Comparison of ENCODE assay signal across 35 mouse cellular contexts in the genomic region with DNA sequence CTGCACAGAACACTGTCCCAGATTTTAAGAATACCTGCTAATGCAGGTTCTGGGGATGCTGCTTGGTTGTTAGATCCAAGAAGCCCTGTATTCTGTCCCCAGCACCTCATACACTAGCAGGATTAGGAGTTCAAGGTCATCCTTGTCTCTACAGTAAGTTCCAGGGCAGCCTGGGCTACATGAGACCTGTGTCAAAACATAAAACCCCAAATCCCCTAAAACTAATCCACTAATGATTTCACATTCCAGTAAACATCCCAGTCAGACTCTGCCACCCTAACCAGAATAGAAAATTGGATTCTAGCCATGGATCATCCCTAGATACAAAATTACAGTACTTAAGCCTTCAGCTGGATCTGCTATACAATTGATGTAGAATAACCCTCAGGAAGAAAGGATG.
"Had no signal": no experiment of that assay in that cellular context is flagged by ENCODE, and none has a peak within 500 bp of the region (broad histone marks: within the 10 kb centered on the region; RNA-seq: fewer than 3 reads in every experiment).

No protein-coding gene starts in this region.

- H3K4me3 ChIP-seq: heart, embryonic 10.5 days; heart, embryonic 12.5 days; heart, embryonic 13.5 days; heart, embryonic 15.5 days; hindbrain, embryonic 10.5 days; hindbrain, embryonic 12.5 days; hindbrain, embryonic 13.5 days; hindbrain, embryonic 15.5 days; intestine, embryonic 15.5 days; kidney, embryonic 15.5 days; layer of hippocampus, adult 2 months had no signal

- H3K27ac ChIP-seq: heart, embryonic 10.5 days; heart, embryonic 13.5 days; heart, embryonic 15.5 days; hindbrain, embryonic 10.5 days; hindbrain, embryonic 12.5 days; hindbrain, embryonic 13.5 days; hindbrain, embryonic 14.5 days; hindbrain, embryonic 15.5 days; hindbrain, postnatal 0 days; intestine, embryonic 15.5 days; kidney, embryonic 15.5 days; kidney, postnatal 0 days had no signal

- H3K4me2 ChIP-seq: heart, embryonic 11.5 days; heart, embryonic 12.5 days; heart, embryonic 13.5 days; heart, embryonic 15.5 days; hindbrain, embryonic 12.5 days; hindbrain, embryonic 13.5 days; hindbrain, embryonic 14.5 days; hindbrain, embryonic 15.5 days; intestine, embryonic 15.5 days; kidney, embryonic 15.5 days had no signal

- H3K9me3 ChIP-seq: heart, embryonic 10.5 days; heart, embryonic 12.5 days; heart, embryonic 13.5 days; heart, embryonic 15.5 days; hindbrain, embryonic 10.5 days; hindbrain, embryonic 12.5 days; hindbrain, embryonic 13.5 days; hindbrain, embryonic 15.5 days; intestine, embryonic 15.5 days; kidney, embryonic 15.5 days had no signal

- H3K36me3 ChIP-seq: heart, embryonic 10.5 days; heart, embryonic 12.5 days; heart, embryonic 13.5 days; heart, embryonic 15.5 days; hindbrain, embryonic 10.5 days; hindbrain, embryonic 12.5 days; hindbrain, embryonic 13.5 days; hindbrain, embryonic 15.5 days; intestine, embryonic 15.5 days; kidney, embryonic 15.5 days had no signal

- ATAC-seq: hindbrain, embryonic 16.5 days; hindbrain, postnatal 0 days; inflammation-experienced regulatory T-cells, adult 6 months; intestine, embryonic 15.5 days; intestine, embryonic 16.5 days; intestine, postnatal 0 days had no signal

- DNase-seq: heart, postnatal 10 days; heart, postnatal 14 days; heart, postnatal 36 days; heart, postnatal 4 days; kidney, adult 11 months; kidney, adult 18-20 months; kidney, adult 2 months; kidney, adult 8-10 months; kidney, adult 9 months; kidney, postnatal 10 days; kidney, postnatal 14 days; kidney, postnatal 25 days; kidney, postnatal 36 days; kidney, postnatal 4 days; layer of hippocampus, adult 9-11 months; layer of hippocampus, postnatal 36 days had no signal

- H3K4me1 ChIP-seq: hindbrain, embryonic 10.5 days; hindbrain, embryonic 12.5 days; hindbrain, embryonic 13.5 days; hindbrain, embryonic 15.5 days; intestine, embryonic 15.5 days; kidney, embryonic 15.5 days had no signal

- H3K9ac ChIP-seq: heart, embryonic 12.5 days; heart, embryonic 13.5 days; heart, embryonic 15.5 days; hindbrain, embryonic 12.5 days; hindbrain, embryonic 13.5 days; hindbrain, embryonic 14.5 days; hindbrain, embryonic 15.5 days; intestine, embryonic 15.5 days; kidney, embryonic 15.5 days had no signal

- H3K27me3 ChIP-seq: heart, embryonic 12.5 days; heart, embryonic 13.5 days; heart, embryonic 15.5 days; hindbrain, embryonic 12.5 days; hindbrain, embryonic 13.5 days; hindbrain, embryonic 15.5 days; intestine, embryonic 15.5 days; kidney, embryonic 15.5 days had no signal
